Mouse (Mus musculus) spleen, adult 2 months (tissue): ENCODE measurements around the gene Ankrd12. TPM values are rescaled to one million over a fixed set of nuclear protein-coding genes. Genes with fewer than 3 reads are reported as not detected.
"Not testable (repeated sequence)": the region's sequence is repeated elsewhere in the genome, so short reads cannot be mapped to it uniquely, and the experiment has no call there.

ENCODE experiments used
- DNase-seq, 2 experiments: peaks; one replicate each; pipeline versions ENCODE4 v3.0.0 to v3.0.0-alpha.2; 2012 to 2021; ENCODE audit warnings: low spot score in 2 of 2, low read depth in 1 of 2
- H3K27ac ChIP-seq: fragments of 200-500 bp; 2 replicates; pipeline ENCODE4 v1.5.1; 2012; ENCODE audit warnings: low read length, inconsistent platforms; ENCODE audit not compliant: insufficient read depth
- H3K27me3 ChIP-seq: fragments of 200-500 bp; 2 replicates; pipeline ENCODE4 v1.6.1; 2012; ENCODE audit warnings: mild to moderate bottlenecking, moderate library complexity, low read length, inconsistent platforms; ENCODE audit not compliant: control insufficient read depth, insufficient read depth
- H3K36me3 ChIP-seq: fragments of 200-500 bp; 2 replicates; pipeline ENCODE4 v1.6.1; 2012; ENCODE audit warnings: mild to moderate bottlenecking, low read length, inconsistent platforms; ENCODE audit not compliant: control insufficient read depth, insufficient read depth
- H3K4me1 ChIP-seq: fragments of 200-500 bp; 2 replicates; pipeline ENCODE4 v1.6.1; 2011; ENCODE audit warnings: inconsistent platforms; ENCODE audit not compliant: control insufficient read depth, insufficient read depth, insufficient read length
- H3K4me3 ChIP-seq: fragments of 200-500 bp; 2 replicates; pipeline ENCODE4 v1.5.1; 2011; ENCODE audit warnings: mild to moderate bottlenecking, inconsistent platforms; ENCODE audit not compliant: insufficient read depth, insufficient read length; ENCODE audit errors: extremely low read depth
- CTCF ChIP-seq: fragments of 200-500 bp; IDR thresholded peaks from 2 replicates; pipeline ENCODE4 v1.5.1; 2011; ENCODE audit warnings: mild to moderate bottlenecking, inconsistent platforms; ENCODE audit not compliant: insufficient read depth, insufficient read length, insufficient replicate concordance; ENCODE audit errors: extremely low read depth
- POLR2A ChIP-seq: fragments of 200-500 bp; IDR thresholded peaks from 2 replicates; pipeline ENCODE4 v1.6.1; 2011; ENCODE audit warnings: low read depth, low read length, inconsistent platforms
- WGBS: fragments of 180-500 bp; shearing (Covaris S2); methylation state at CpG from one replicate; pipeline ENCODE4 v1.1.7; 2018; 5-methylcytosine and 5-hydroxymethylcytosine counted together
- polyA plus RNA-seq: library from polyadenylated mRNA; depleted of rRNA; stranded (reverse); fragments of >200 nt; gene quantifications from 2 replicates; pipeline ENCODE4 v1.2.3, GENCODE M21; 2012

Gene Ankrd12
- polyA plus RNA-seq, 1 experiment = 3.5 TPM

DNA sequence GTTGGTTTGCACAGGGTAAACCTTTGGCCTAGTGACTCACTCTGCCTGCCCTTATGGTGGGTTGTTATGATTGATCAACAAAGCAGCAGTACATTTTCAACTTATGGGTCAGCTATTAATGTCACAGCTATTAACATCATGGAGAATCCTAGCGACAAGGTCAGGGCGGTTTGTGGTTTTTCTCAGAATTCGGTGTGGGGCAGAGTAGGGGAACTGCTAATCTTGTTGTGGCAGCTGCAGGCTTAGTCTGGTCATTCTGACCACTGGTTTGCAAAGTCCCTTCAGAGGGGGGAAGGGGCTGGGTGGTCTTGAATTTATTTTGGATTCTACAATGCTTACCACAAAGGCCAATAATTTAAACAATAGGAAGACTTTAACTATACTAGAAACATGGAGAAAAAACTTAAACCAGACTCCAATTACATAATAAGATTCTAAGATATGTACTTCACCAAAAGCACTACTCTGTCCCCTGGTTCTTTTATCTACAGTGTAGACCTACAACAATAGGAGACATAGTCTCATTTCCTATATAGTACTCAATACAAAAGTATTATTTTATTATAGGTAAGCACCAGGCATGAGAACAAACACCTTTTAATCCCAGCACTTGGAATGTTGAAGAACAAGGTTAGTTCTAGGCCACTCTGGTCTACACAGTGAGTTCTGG lies 88.6 kb downstream of the Ankrd12 start:
- DNase-seq = no peak
- Histone ChIP-seq H3K27ac (no peak overlapping the region), H3K27me3 (no peaks in the 10 kb centered on the region), H3K4me3 (no peak overlapping the region), H3K4me1 (no peaks in the 10 kb centered on the region), H3K36me3 (peaks cover 11% of the 10 kb centered on the region)
- 60% methylated on average over 3 of the region's 3 CpGs for WGBS
- no peak for TF ChIP-seq POLR2A
- TF ChIP-seq CTCF = no peak

GRCm38 (mm10) chr17:65976720-65977119 lies 100.2 kb downstream of the Ankrd12 start:
- not testable (repeated sequence) for H3K27me3 ChIP-seq, H3K4me1 ChIP-seq, DNase-seq, H3K4me3 ChIP-seq, H3K27ac ChIP-seq
- H3K36me3 ChIP-seq = peaks cover 21% of the 10 kb centered on the region

- no peak overlapping the region for H3K27ac ChIP-seq
- H3K4me3 ChIP-seq = no peak overlapping the region
- H3K27me3 ChIP-seq = no peaks in the 10 kb centered on the region
- WGBS = 85% methylated on average over 11 of the region's 11 CpGs
- peaks cover 10% of the 10 kb centered on the region for H3K36me3 ChIP-seq
- TF ChIP-seq CTCF = no peak
- TF ChIP-seq POLR2A = no peak
- no peak for DNase-seq
- H3K4me1 ChIP-seq = no peaks in the 10 kb centered on the region
Observed at GRCm38 (mm10) chr17:65967751-65968150, 109.1 kb downstream of the Ankrd12 start.

DNA sequence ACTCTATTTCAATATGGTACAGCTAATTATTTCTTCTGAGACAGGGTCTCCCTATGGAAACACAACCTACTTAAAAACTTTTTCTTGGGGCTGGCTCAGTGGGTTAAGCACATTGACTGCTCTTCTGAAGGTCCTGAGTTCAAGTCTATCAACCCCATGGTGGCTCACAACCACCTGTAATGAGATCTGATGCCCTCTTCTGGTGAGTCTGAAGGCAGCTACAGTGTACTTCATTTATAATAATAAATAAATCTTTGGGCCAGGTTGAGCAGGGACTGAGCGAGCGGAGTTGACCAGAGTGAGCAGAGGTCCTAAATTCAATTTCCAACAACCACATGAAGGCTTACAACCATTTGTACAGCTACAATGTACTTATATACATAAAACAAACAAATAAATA lies 114.6 kb downstream of the Ankrd12 start:
- Histone ChIP-seq H3K4me1 (no peaks in the 10 kb centered on the region; the same call in 1 of the 2 replicates), H3K27ac (no peak overlapping the region), H3K36me3 (peaks cover 3% of the 10 kb centered on the region; the same call in 1 of the 2 replicates), H3K27me3 (no peaks in the 10 kb centered on the region), H3K4me3 (no peak overlapping the region)
- DNase-seq = no peak
- TF ChIP-seq POLR2A (no peak), CTCF (no peak)
- 92% methylated on average over 2 of the region's 2 CpGs for WGBS

GRCm38 (mm10) chr17:65961606-65962136 lies 115.2 kb downstream of the Ankrd12 start:
- Histone ChIP-seq H3K4me1 (no peaks in the 10 kb centered on the region; the same call in 1 of the 2 replicates), H3K36me3 (0 out of 2 replicates have a peak, but pooled peaks cover 1% of the 10 kb centered on the region), H3K27me3 (no peaks in the 10 kb centered on the region), H3K4me3 (no peak overlapping the region), H3K27ac (no peak overlapping the region)
- DNase-seq = no peak
- TF ChIP-seq POLR2A (no peak), CTCF (no peak)
- WGBS = 90% methylated on average over 2 of the region's 2 CpGs

- TF ChIP-seq POLR2A = no peak
- TF ChIP-seq CTCF = no peak
- no peaks in the 10 kb centered on the region for H3K27me3 ChIP-seq
- 0 out of 2 replicates have a peak, but pooled peaks cover 1% of the 10 kb centered on the region for H3K36me3 ChIP-seq
- no peak for DNase-seq
- H3K4me1 ChIP-seq = no peaks in the 10 kb centered on the region; the same call in 1 of the 2 replicates
- no peak overlapping the region for H3K27ac ChIP-seq
- no peak overlapping the region for H3K4me3 ChIP-seq
- 84% methylated on average over 3 of the region's 3 CpGs for WGBS
Observed at GRCm38 (mm10) chr17:65959011-65959410, 117.9 kb downstream of the Ankrd12 start.

GRCm38 (mm10) chr17:65958366-65958765 lies 118.5 kb downstream of the Ankrd12 start:
- Histone ChIP-seq H3K27me3 (no peaks in the 10 kb centered on the region), H3K4me1 (no peaks in the 10 kb centered on the region; the same call in 1 of the 2 replicates), H3K4me3 (no peak overlapping the region), H3K36me3 (no peaks in the 10 kb centered on the region), H3K27ac (no peak overlapping the region)
- TF ChIP-seq POLR2A = no peak
- no peak for TF ChIP-seq CTCF
- no peak for DNase-seq
- WGBS = 87% methylated on average over 1 of the region's 1 CpGs
